Mouse (Mus musculus): ENCODE data around the gene Adgrb3. TPM values are rescaled to one million over a fixed set of nuclear protein-coding genes. Genes with fewer than 3 reads are reported as not detected.

Adgrb3 gene
- polyA plus RNA-seq, 1 experiment = 0.08 TPM

- H3K36me3 ChIP-seq (ENCODE audit: control insufficient read depth, insufficient read depth, low read length) = no peaks in the 10 kb centered on the region
- DNase-seq (ENCODE audit: low read depth in 1 of 2, low spot score in 2 of 2) = no peak
- TF ChIP-seq POLR2A (IDR thresholded peaks at IDR 0.05; ENCODE audit: low read depth, low read length) (no peak), CTCF (IDR thresholded peaks at IDR 0.05; ENCODE audit: extremely low read depth, insufficient read depth, insufficient read length, insufficient replicate concordance) (no peak)
- no peaks in the 10 kb centered on the region for H3K27me3 ChIP-seq (ENCODE audit: control insufficient read depth, insufficient read depth, low read length)
- H3K27ac ChIP-seq (ENCODE audit: insufficient read depth, low read length) = no peak overlapping the region
- 86% methylated on average over 11 of the region's 11 CpGs for WGBS
- no peak overlapping the region for H3K4me3 ChIP-seq (ENCODE audit: extremely low read depth, insufficient read depth, insufficient read length)
- no peaks in the 10 kb centered on the region for H3K4me1 ChIP-seq (ENCODE audit: control insufficient read depth, insufficient read depth, insufficient read length)
Observed at GRCm38 (mm10) chr1:25115512-25115911, 714.0 kb downstream of the Adgrb3 start.

GRCm38 (mm10) chr1:25107500-25108101, 721.9 kb downstream of the Adgrb3 start:
- no peaks in the 10 kb centered on the region for H3K36me3 ChIP-seq (ENCODE audit: control insufficient read depth, insufficient read depth, low read length)
- WGBS = 80% methylated on average over 3 of the region's 3 CpGs
- H3K4me3 ChIP-seq (ENCODE audit: extremely low read depth, insufficient read depth, insufficient read length) = no peak overlapping the region

GRCm38 (mm10) chr1:25106679-25107078, 722.8 kb downstream of the Adgrb3 start:
- DNase-seq (ENCODE audit: low read depth in 1 of 2, low spot score in 2 of 2) = no peak
- Histone ChIP-seq H3K27ac (ENCODE audit: insufficient read depth, low read length) (no peak overlapping the region), H3K4me1 (ENCODE audit: control insufficient read depth, insufficient read depth, insufficient read length) (no peaks in the 10 kb centered on the region), H3K4me3 (ENCODE audit: extremely low read depth, insufficient read depth, insufficient read length) (no peak overlapping the region), H3K27me3 (ENCODE audit: control insufficient read depth, insufficient read depth, low read length) (no peaks in the 10 kb centered on the region), H3K36me3 (ENCODE audit: control insufficient read depth, insufficient read depth, low read length) (no peaks in the 10 kb centered on the region)
- 78% methylated on average over 6 of the region's 6 CpGs for whole genome bisulfite sequencing
- TF ChIP-seq CTCF (IDR thresholded peaks at IDR 0.05; ENCODE audit: extremely low read depth, insufficient read depth, insufficient read length, insufficient replicate concordance) (no peak), POLR2A (IDR thresholded peaks at IDR 0.05; ENCODE audit: low read depth, low read length) (no peak)

More at GRCm38 (mm10) chr1:25107500-25108101, 721.9 kb downstream of the Adgrb3 start:
- H3K27me3 ChIP-seq (ENCODE audit: control insufficient read depth, insufficient read depth, low read length) = no peaks in the 10 kb centered on the region
- no peak for TF ChIP-seq POLR2A (IDR thresholded peaks at IDR 0.05; ENCODE audit: low read depth, low read length)
- TF ChIP-seq CTCF (IDR thresholded peaks at IDR 0.05; ENCODE audit: extremely low read depth, insufficient read depth, insufficient read length, insufficient replicate concordance) = no peak
- no peaks in the 10 kb centered on the region for H3K4me1 ChIP-seq (ENCODE audit: control insufficient read depth, insufficient read depth, insufficient read length)
- no peak for DNase-seq (ENCODE audit: low read depth in 1 of 2, low spot score in 2 of 2)
- H3K27ac ChIP-seq (ENCODE audit: insufficient read depth, low read length) = no peak overlapping the region

GRCm38 (mm10) chr1:25105367-25105766, 724.1 kb downstream of the Adgrb3 start:
- Histone ChIP-seq H3K4me1 (ENCODE audit: control insufficient read depth, insufficient read depth, insufficient read length) (no peaks in the 10 kb centered on the region), H3K27me3 (ENCODE audit: control insufficient read depth, insufficient read depth, low read length) (no peaks in the 10 kb centered on the region), H3K27ac (ENCODE audit: insufficient read depth, low read length) (no peak overlapping the region), H3K4me3 (ENCODE audit: extremely low read depth, insufficient read depth, insufficient read length) (no peak overlapping the region), H3K36me3 (ENCODE audit: control insufficient read depth, insufficient read depth, low read length) (no peaks in the 10 kb centered on the region)
- DNase-seq (ENCODE audit: low read depth in 1 of 2, low spot score in 2 of 2) = no peak
- TF ChIP-seq POLR2A (IDR thresholded peaks at IDR 0.05; ENCODE audit: low read depth, low read length) (no peak), CTCF (IDR thresholded peaks at IDR 0.05; ENCODE audit: extremely low read depth, insufficient read depth, insufficient read length, insufficient replicate concordance) (no peak)
- 66% methylated on average over 4 of the region's 4 CpGs for WGBS

- no peak overlapping the region for H3K4me3 ChIP-seq (ENCODE audit: extremely low read depth, insufficient read depth, insufficient read length)
- 59% methylated on average over 5 of the region's 5 CpGs for WGBS
- no peaks in the 10 kb centered on the region for H3K4me1 ChIP-seq (ENCODE audit: control insufficient read depth, insufficient read depth, insufficient read length)
- H3K36me3 ChIP-seq (ENCODE audit: control insufficient read depth, insufficient read depth, low read length) = no peaks in the 10 kb centered on the region
- H3K27ac ChIP-seq (ENCODE audit: insufficient read depth, low read length) = no peak overlapping the region
- no peak for DNase-seq (ENCODE audit: low read depth in 1 of 2, low spot score in 2 of 2)
- no peak for TF ChIP-seq CTCF (IDR thresholded peaks at IDR 0.05; ENCODE audit: extremely low read depth, insufficient read depth, insufficient read length, insufficient replicate concordance)
- no peak for TF ChIP-seq POLR2A (IDR thresholded peaks at IDR 0.05; ENCODE audit: low read depth, low read length)
- H3K27me3 ChIP-seq (ENCODE audit: control insufficient read depth, insufficient read depth, low read length) = no peaks in the 10 kb centered on the region
Observed at GRCm38 (mm10) chr1:25088010-25088719, 741.3 kb downstream of the Adgrb3 start.

- Histone ChIP-seq H3K4me1 (ENCODE audit: control insufficient read depth, insufficient read depth, insufficient read length) (no peaks in the 10 kb centered on the region), H3K36me3 (ENCODE audit: control insufficient read depth, insufficient read depth, low read length) (no peaks in the 10 kb centered on the region), H3K4me3 (ENCODE audit: extremely low read depth, insufficient read depth, insufficient read length) (no peak overlapping the region), H3K27me3 (ENCODE audit: control insufficient read depth, insufficient read depth, low read length) (no peaks in the 10 kb centered on the region), H3K27ac (ENCODE audit: insufficient read depth, low read length) (no peak overlapping the region)
- no peak for DNase-seq (ENCODE audit: low read depth in 1 of 2, low spot score in 2 of 2)
- TF ChIP-seq POLR2A (IDR thresholded peaks at IDR 0.05; ENCODE audit: low read depth, low read length) = no peak
- TF ChIP-seq CTCF (IDR thresholded peaks at IDR 0.05; ENCODE audit: extremely low read depth, insufficient read depth, insufficient read length, insufficient replicate concordance) = no peak
- 83% methylated on average over 14 of the region's 14 CpGs for WGBS
Observed at GRCm38 (mm10) chr1:25085616-25086372, 743.7 kb downstream of the Adgrb3 start.
